Mouse (Mus musculus) limb, embryonic 14.5 days (tissue): ENCODE measurements around the gene Ubxn10. TPM values are rescaled to one million over a fixed set of nuclear protein-coding genes. Genes with fewer than 3 reads are reported as not detected.

Experiments used
- ATAC-seq: fragments of 200-750 bp; cut with Nextera tagmentation; 2 replicates; pipeline ENCODE4 v1.8.0; 2017; ENCODE audit warnings: low read depth, moderate number of reproducible peaks, moderate TSS enrichment; ENCODE audit not compliant: low FRiP score
- DNase-seq: peaks from one replicate; pipeline ENCODE4 v3.0.0-alpha.2; 2015; ENCODE audit warnings: low spot score
- H3K27ac ChIP-seq: fragments of 300-500 bp; sonication (generic); replicated peaks from 2 replicates; pipeline ENCODE4 v1.5.1; 2014; ENCODE audit warnings: low read depth, mild to moderate bottlenecking, low read length, moderate library complexity, mixed read lengths
- H3K27me3 ChIP-seq: fragments of 300-500 bp; sonication (generic); 2 replicates; pipeline ENCODE4 v1.6.1; 2014; ENCODE audit warnings: low read length, mixed read lengths; ENCODE audit not compliant: control insufficient read depth, insufficient read depth
- H3K36me3 ChIP-seq: fragments of 300-500 bp; sonication (generic); 2 replicates; pipeline ENCODE4 v1.6.1; 2014; ENCODE audit warnings: mild to moderate bottlenecking, low read length, moderate library complexity, mixed read lengths; ENCODE audit not compliant: control insufficient read depth, insufficient read depth
- H3K4me1 ChIP-seq: fragments of 300-500 bp; sonication (generic); 2 replicates; pipeline ENCODE4 v1.6.1; 2014; ENCODE audit warnings: antibody characterized with exemption, low read length, mixed read lengths; ENCODE audit not compliant: control insufficient read depth, insufficient read depth
- H3K4me2 ChIP-seq: fragments of 300-500 bp; sonication (generic); replicated peaks from 2 replicates; pipeline ENCODE4 v1.6.1; 2014; ENCODE audit warnings: low read depth, mild to moderate bottlenecking, low read length, moderate library complexity; ENCODE audit not compliant: severe bottlenecking
- H3K4me3 ChIP-seq: fragments of 300-500 bp; sonication (generic); replicated peaks from 2 replicates; pipeline ENCODE4 v1.5.1; 2014; ENCODE audit warnings: low read length
- H3K9ac ChIP-seq: fragments of 300-500 bp; sonication (generic); 2 replicates; pipeline ENCODE4 v1.6.1; 2014; ENCODE audit warnings: mild to moderate bottlenecking, low read depth, low read length, moderate library complexity; ENCODE audit not compliant: severe bottlenecking
- H3K9me3 ChIP-seq: fragments of 300-500 bp; sonication (generic); 2 replicates; pipeline ENCODE4 v1.6.1; 2016; ENCODE audit warnings: low read length; ENCODE audit not compliant: control insufficient read depth
- POLR2A ChIP-seq: fragments of 200-500 bp; IDR thresholded peaks from 2 replicates; pipeline ENCODE4 v1.8.0; 2012; ENCODE audit warnings: inconsistent platforms, mild to moderate bottlenecking, moderate library complexity, borderline replicate concordance; ENCODE audit not compliant: insufficient read depth, insufficient read length; ENCODE audit errors: extremely low read depth
- WGBS: fragments of 180-500 bp; shearing (Covaris S2); extraction: QIAGEN DNeasy Blood & Tissue Kit; methylation state at CpG from one replicate; pipeline ENCODE4 v1.1.7; 2014; 5-methylcytosine and 5-hydroxymethylcytosine counted together
- polyA plus RNA-seq, 2 experiments: library from polyadenylated mRNA; depleted of rRNA in 1 of 2; stranded (reverse) in 1 of 2; unstranded in 1 of 2; fragments of >200 nt; fragmentation: Nextera tagmentation in 1 of 2; extraction: Ambion mirVana in 1 of 2; gene quantifications; 2 replicates each; pipeline versions ENCODE4 v1.2.1 to v1.2.3; 2012 to 2014

The Ubxn10 gene
- polyA plus RNA-seq, 2 experiments, result 0.88 to 1.0 TPM

GRCm38 (mm10) chr4:138777417-138778407, 40.7 kb upstream of the Ubxn10 start:
- no peak overlapping the region for H3K27ac ChIP-seq
- ATAC-seq, result no peak
- no peak for DNase-seq
- no peak overlapping the region for H3K9ac ChIP-seq
- no peaks in the 10 kb centered on the region for H3K27me3 ChIP-seq
- no peak overlapping the region for H3K4me2 ChIP-seq
- no peak for TF ChIP-seq POLR2A
- H3K9me3 ChIP-seq, result no peaks in the 10 kb centered on the region
- no peaks in the 10 kb centered on the region for H3K36me3 ChIP-seq
- 30% methylated on average over 20 of the region's 20 CpGs for WGBS
- H3K4me3 ChIP-seq, result no peak overlapping the region
- H3K4me1 ChIP-seq, result no peaks in the 10 kb centered on the region

GRCm38 (mm10) chr4:138775435-138775834, 38.5 kb upstream of the Ubxn10 start, which contains the start of gene Pla2g2d:
Pla2g2d (plus strand) TSS chr4:138775735.
- WGBS, result 85% methylated on average over 6 of the region's 6 CpGs
- Histone ChIP-seq H3K9ac (no peak within 1 kb of the TSS), H3K9me3 (no peaks in the 10 kb centered on the region), H3K4me2 (no peak within 1 kb of the TSS), H3K36me3 (no peaks in the 10 kb centered on the region), H3K4me3 (no peak within 1 kb of the TSS), H3K27me3 (no peaks in the 10 kb centered on the region), H3K27ac (no peak within 1 kb of the TSS), H3K4me1 (no peaks in the 10 kb centered on the region)
- DNase-seq, result no peak
- ATAC-seq, result no peak
- TF ChIP-seq POLR2A, result no peak

- H3K4me3 ChIP-seq, result no peak overlapping the region
- DNase-seq (no peak), ATAC-seq (no peak)
- H3K27me3 ChIP-seq, result no peaks in the 10 kb centered on the region
- H3K9me3 ChIP-seq, result no peaks in the 10 kb centered on the region
- H3K4me2 ChIP-seq, result no peak overlapping the region
- TF ChIP-seq POLR2A, result no peak
- H3K9ac ChIP-seq, result no peak overlapping the region
- WGBS, result 77% methylated on average over 5 of the region's 5 CpGs
- no peak overlapping the region for H3K27ac ChIP-seq
- no peaks in the 10 kb centered on the region for H3K36me3 ChIP-seq
- H3K4me1 ChIP-seq, result no peaks in the 10 kb centered on the region
Measured at GRCm38 (mm10) chr4:138772386-138772785, 35.4 kb upstream of the Ubxn10 start.

- H3K4me2 ChIP-seq, result no peak overlapping the region
- H3K36me3 ChIP-seq, result no peaks in the 10 kb centered on the region
- no peak for ATAC-seq
- no peaks in the 10 kb centered on the region for H3K4me1 ChIP-seq
- H3K9ac ChIP-seq, result no peak overlapping the region
- H3K9me3 ChIP-seq, result no peaks in the 10 kb centered on the region
- H3K27me3 ChIP-seq, result no peaks in the 10 kb centered on the region
- H3K4me3 ChIP-seq, result no peak overlapping the region
- no peak overlapping the region for H3K27ac ChIP-seq
- 73% methylated on average over 10 of the region's 10 CpGs for WGBS
- DNase-seq, result no peak
- no peak for TF ChIP-seq POLR2A
Measured at GRCm38 (mm10) chr4:138771970-138772369, 35.0 kb upstream of the Ubxn10 start.

GRCm38 (mm10) chr4:138762266-138762665, 25.3 kb upstream of the Ubxn10 start:
- Histone ChIP-seq H3K9ac (no peak overlapping the region), H3K4me1 (no peaks in the 10 kb centered on the region), H3K27me3 (no peaks in the 10 kb centered on the region), H3K36me3 (no peaks in the 10 kb centered on the region), H3K4me2 (no peak overlapping the region), H3K27ac (no peak overlapping the region), H3K4me3 (no peak overlapping the region), H3K9me3 (no peaks in the 10 kb centered on the region)
- no peak for ATAC-seq
- WGBS, result 83% methylated on average over 9 of the region's 9 CpGs
- no peak for DNase-seq
- no peak for TF ChIP-seq POLR2A
